Mouse (Mus musculus): Measurements from ENCODE around the gene Samd8.

Gene Samd8

GRCm38 (mm10) chr14:21750008-21750880 is at the start of gene Samd8:
Gene Samd8, plus strand, starts transcription at chr14:21750531.
- peak; percentile 78 for DNase-seq (ENCODE audit: low spot score)

GRCm38 (mm10) chr14:21702691-21703090 is 47.6 kb upstream of the Samd8 start:
- no peak for DNase-seq (ENCODE audit: low spot score)

DNA sequence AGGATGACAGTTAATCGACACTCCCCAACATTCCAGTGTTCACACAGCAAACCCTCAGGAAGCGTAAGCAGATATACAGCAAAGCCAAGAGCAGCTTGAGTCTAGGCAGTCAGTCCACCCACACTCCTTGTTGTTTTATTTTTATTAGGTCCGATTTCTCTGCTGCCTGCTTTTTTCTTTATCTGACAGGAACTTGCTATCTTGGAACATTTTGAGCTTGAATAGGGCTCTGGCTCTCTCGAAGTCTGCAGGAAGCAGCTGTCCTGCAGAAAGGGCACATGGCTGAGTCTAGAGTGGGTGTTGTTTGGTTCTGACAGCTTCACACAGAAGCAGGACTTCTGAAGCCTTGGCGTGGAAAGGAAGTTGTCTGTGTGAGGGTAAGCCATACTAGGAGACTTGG is 47.1 kb upstream of the Samd8 start:
- DNase-seq (ENCODE audit: low spot score): peak; percentile 43

DNA sequence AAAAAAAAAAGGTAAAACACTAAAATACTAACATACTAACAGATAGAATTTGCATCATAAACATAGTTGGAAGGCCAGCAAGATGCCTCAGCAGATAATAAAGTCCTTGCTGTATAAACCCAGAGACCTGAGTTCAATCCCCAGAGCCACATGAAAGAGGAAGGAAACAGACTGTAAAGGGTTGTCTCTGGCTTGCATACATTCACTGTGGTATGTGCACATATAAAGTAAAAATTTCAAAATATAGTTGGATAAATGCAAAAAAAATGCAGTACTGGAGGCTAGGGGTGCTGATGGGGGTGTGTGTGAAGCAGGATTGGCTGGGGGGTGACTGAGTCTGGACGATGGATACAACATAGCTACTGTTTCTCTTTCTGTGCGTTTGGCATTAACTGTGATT is 44.9 kb upstream of the Samd8 start:
- DNase-seq (ENCODE audit: low spot score): no peak

GRCm38 (mm10) chr14:21706759-21707571 is 43.4 kb upstream of the Samd8 start:
- peak; percentile 69 for DNase-seq (ENCODE audit: low spot score)

DNA sequence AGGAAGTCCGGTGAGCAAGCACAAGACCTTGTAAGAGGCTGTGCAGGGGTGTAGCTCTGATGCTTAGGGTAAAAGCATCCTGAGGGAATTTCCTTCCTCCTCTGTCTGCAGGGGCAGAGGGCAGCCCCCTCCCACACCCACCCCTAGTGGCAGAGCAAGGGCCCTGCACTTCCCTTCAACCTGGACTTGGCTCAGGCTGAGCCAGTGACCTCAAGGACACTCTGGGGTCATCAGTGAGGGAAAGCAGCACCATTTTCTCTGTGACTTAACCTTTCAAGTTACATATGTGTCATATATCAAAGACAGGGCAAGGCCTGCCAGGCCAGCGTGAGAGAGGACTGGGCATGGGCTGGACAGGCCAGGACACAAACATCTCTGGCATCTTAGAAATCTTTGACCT is 40.8 kb upstream of the Samd8 start:
- DNase-seq (ENCODE audit: low spot score): no peak

GRCm38 (mm10) chr14:21711231-21711630 is 39.1 kb upstream of the Samd8 start:
- DNase-seq (ENCODE audit: low spot score): no peak

- DNase-seq (ENCODE audit: low spot score): no peak
Observed at GRCm38 (mm10) chr14:21714486-21714885, 35.8 kb upstream of the Samd8 start, which contains the start of gene Dupd1. Gene Dupd1, minus strand, starts transcription at chr14:21714576.

- no peak for DNase-seq (ENCODE audit: low spot score)
Observed at GRCm38 (mm10) chr14:21719646-21720383, 30.5 kb upstream of the Samd8 start.

DNA sequence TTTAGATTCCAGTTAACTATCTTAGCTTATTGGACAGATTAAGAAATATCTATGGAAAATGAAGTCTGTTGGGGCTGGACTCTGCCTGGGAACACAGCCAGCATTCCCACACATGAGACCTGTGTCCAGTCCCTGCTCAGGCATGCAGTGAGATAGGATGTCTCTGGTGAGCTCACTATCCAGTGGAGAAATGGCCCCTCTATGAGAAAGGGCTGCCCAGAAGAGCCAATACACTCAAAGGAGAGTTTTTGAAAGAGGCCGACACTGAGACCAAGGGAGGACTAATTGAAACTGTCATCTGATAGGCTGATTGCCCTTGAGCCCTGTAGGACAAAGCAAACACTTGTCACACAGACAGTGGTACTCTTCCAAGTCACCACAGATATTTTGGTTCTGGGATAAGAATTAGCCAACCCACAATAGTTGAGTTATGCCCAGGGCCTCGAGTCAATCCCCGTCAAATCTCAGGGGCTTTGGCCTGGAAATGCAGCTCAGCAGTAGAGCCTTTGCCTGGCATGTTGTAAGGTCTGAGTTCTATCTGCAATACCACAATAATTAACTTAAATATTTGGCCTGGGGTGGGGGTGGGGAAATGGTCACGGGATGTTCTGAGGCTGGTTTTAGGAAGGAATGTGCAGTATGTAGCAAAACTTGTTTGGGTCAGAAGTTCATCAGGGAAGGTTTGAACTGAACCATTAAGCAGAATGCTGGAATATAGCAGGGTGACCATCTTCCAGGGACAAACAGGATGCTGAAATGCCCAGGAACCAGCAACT is 29.7 kb upstream of the Samd8 start:
- no peak for DNase-seq (ENCODE audit: low spot score)

DNA sequence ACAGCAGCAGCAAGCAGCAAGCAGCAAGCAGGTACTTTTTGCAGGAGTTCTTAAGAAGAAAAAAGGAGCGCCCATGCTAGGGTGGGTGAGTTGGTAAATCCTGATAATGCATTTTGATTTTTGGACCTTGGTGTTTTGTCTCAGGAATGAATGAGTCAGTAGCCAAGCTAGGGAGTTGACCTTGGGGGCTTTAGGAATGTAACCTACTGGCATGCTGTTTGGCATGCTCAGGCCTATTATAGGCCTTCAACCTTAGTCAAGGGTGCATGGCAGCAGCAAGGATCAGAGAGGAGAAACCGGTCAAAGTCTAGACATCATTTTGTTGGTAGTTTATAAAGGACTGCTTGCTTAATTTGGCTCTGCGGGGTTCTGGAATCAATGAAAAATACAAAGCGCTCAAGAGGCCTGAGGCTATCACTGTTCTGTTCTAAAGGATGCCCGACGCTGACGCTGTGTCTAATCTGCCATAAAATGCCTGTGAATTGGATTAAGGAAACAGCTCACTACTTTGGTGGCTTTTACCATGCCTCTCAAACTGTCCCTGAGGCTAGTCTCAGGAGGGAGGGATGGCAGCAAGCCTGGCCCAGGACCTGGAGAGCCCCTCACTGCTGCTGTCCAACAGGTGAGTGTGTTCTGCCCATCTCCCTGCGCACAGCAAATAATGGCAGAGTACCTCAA is 28.2 kb upstream of the Samd8 start:
- DNase-seq (ENCODE audit: low spot score): no peak

DNA sequence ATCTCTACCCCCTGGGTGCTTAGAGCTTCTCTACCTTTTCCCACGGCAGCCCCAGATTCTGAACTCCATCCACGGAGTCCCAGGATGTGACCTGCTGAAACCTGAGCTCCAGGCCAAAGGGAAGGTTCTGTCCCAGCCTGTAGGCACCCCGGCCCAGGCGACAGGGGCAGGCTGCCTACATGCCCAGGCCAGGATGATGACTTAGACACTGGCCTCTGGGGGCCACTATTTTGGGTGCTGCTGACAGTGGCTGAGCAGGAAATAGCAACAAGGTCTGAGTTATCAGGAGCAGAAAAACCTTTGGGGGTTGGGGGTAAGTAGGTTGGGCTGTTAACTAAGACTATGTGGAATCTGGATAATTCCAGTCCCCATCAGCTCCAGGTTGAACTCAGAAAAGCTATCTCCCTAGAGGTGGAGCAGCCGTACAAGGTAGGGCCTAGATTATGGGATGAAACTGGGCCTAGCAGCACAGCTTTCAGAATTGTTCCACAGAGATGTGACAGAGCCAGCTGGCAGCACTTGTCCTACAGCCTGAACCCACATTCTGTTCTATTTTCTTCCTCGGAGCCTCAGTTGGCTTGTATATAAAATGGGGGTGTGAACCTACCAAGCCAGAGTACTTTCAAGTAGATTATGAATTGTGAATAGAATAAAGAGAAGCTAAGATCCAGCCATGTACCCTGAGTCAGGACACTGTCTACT is 21.1 kb upstream of the Samd8 start:
- no peak for DNase-seq (ENCODE audit: low spot score)

- DNase-seq (ENCODE audit: low spot score): no peak
Observed at GRCm38 (mm10) chr14:21729936-21730335, 20.4 kb upstream of the Samd8 start.

- DNase-seq (ENCODE audit: low spot score): no peak
Observed at GRCm38 (mm10) chr14:21733131-21733905, 17.0 kb upstream of the Samd8 start.

GRCm38 (mm10) chr14:21740345-21740744 is 10.0 kb upstream of the Samd8 start:
- no peak for DNase-seq (ENCODE audit: low spot score)

DNA sequence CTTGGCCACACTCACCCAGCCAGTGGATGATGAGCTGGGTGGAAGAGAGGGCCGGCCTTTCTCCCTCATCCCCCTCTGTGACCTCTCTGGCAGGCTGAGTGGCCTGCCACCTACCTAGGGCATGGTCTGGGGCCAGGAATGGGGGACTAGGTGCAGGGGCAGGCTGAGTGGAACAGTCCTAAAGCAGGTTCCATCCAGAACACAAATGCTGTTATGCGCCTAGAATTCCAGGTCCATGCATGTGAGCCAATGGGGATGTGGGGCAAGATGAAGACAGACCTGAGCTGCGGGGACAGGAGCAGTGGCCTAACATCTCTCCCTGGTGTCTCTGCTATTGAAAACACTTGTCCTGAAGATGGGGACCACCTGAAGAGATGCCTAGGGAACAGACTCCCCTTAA is 9.0 kb upstream of the Samd8 start:
- no peak for DNase-seq (ENCODE audit: low spot score)

GRCm38 (mm10) chr14:21741786-21742185 is 8.5 kb upstream of the Samd8 start:
- peak; percentile 73 for DNase-seq (ENCODE audit: low spot score)

DNA sequence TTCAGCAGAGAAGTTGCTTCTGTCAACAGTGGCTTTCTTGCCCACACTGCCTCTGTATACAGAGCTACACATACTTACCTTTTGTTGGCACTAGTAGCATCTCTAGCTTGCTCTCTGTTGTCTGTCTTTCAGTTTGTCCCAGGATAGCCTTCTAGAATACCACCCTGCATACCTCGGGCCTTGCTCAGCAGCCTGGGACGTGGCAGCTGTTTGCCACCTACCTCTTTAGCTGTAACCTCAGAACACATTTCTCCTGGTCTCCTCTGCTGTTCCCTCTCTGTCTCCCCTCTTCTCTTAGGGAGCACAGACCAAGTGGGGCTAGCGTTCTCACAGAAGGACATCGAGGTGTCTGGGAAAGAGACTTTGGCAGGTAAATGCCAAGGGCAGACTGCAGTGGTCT is 7.9 kb upstream of the Samd8 start:
- no peak for DNase-seq (ENCODE audit: low spot score)

DNA sequence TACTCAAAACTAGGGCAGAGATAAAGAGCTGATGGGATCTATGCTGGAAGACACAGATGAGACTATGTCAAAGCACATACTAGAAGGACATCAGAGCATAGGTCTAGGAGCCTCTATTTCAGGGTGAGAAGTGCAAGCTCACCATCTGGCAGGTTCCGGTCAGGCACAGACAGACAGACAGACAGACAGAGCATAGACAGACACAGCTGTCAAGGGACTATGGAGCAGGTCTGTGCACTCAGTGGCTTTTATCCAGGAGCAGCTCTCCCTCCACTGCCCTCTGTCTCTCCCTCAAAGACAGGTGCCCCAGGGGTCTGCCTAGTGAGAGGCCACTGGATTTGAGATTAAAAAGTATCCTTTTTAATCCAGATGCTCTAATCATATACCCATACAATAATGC is 6.2 kb upstream of the Samd8 start:
- no peak for DNase-seq (ENCODE audit: low spot score)

GRCm38 (mm10) chr14:21745149-21745548 is 5.2 kb upstream of the Samd8 start:
- DNase-seq (ENCODE audit: low spot score): peak; percentile 35

All from lung, postnatal 25 days (tissue).